24 mouse cellular contexts compared by ENCODE assay signal in genomic region chr12:109856336-109856735, GRCm38 (mm10).
DNase-seq lines count a peak whose midpoint lies in the region; TF ChIP-seq lines count a peak whose summit lies in the region.
"Had no signal": no experiment of that assay in that cellular context is flagged by ENCODE, and none has a peak within 500 bp of the region (broad histone marks: within the 10 kb centered on the region; RNA-seq: fewer than 3 reads in every experiment).

No protein-coding gene starts in this region.

- no peak for TF ChIP-seq POLR2A in liver, adult 2 months (IDR thresholded peaks at IDR 0.05; ENCODE audit: extremely low read depth, insufficient read depth, low read length)

- peak; percentile 43; the same call in 1 of the 2 replicates for TF ChIP-seq CTCF in liver, adult 2 months (IDR thresholded peaks at IDR 0.05; ENCODE audit: low read depth, low read length)

- H3K27me3 ChIP-seq in liver, adult 2 months (ENCODE audit: control insufficient read depth, insufficient read depth, low read length), result no peaks in the 10 kb centered on the region
- H3K27me3 ChIP-seq: embryonic facial prominence, embryonic 13.5 days; forebrain, embryonic 12.5 days; hindbrain, embryonic 15.5 days; limb, embryonic 13.5 days; liver, embryonic 15.5 days; midbrain, embryonic 15.5 days; neural tube, embryonic 13.5 days had no signal

- H3K4me1 ChIP-seq in liver, adult 2 months (ENCODE audit: control insufficient read depth, insufficient read depth, low read length), result peaks cover 2% of the 10 kb centered on the region
- H3K4me1 ChIP-seq: hindbrain, embryonic 15.5 days; limb, embryonic 13.5 days; liver, embryonic 15.5 days; midbrain, embryonic 15.5 days; neural tube, embryonic 13.5 days had no signal

- no peaks in the 10 kb centered on the region for H3K79me2 ChIP-seq in liver, adult 2 months (ENCODE audit: control insufficient read depth, insufficient read depth, low read length)

- DNase-seq in liver, adult 2 months (ENCODE audit: extremely low read depth, low read depth, low spot score), result peak; percentile 98
- DNase-seq in liver (no peak), 3T3-L1 (ENCODE audit: low read depth, low spot score) (peak; percentile 77), MN1 (ENCODE audit: low spot score) (peak; percentile 67)
- peak; percentile 55 for DNase-seq in adrenal gland, adult 8-10 months
- DNase-seq in spleen, postnatal 36 days (ENCODE audit: low spot score in 2 of 2), result no peak
- no peak for DNase-seq in right cerebral cortex, adult 18-20 months
- DNase-seq: cerebellum, adult 11 months; embryo, embryonic 11 days; gastrocnemius, postnatal 36 days; kidney, postnatal 36 days; lung, postnatal 36 days; retina, postnatal 1 day; thymus, adult 2 months; thymus, postnatal 4 days had no signal

- no peak overlapping the region for H3K4me3 ChIP-seq in liver, adult 2 months (ENCODE audit: insufficient read depth, low read depth, low read length)
- H3K4me3 ChIP-seq: embryonic facial prominence, embryonic 13.5 days; erythroblast, embryonic 14.5 days; forebrain, embryonic 12.5 days; hindbrain, embryonic 15.5 days; limb, embryonic 13.5 days; liver, embryonic 15.5 days; midbrain, embryonic 15.5 days; myocyte; neural tube, embryonic 13.5 days had no signal

- peak overlapping the region; percentile 75 for H3K27ac ChIP-seq in liver, adult 2 months (replicated peaks; ENCODE audit: insufficient read depth, low read depth, low read length)
- H3K27ac ChIP-seq: forebrain, embryonic 12.5 days; hindbrain, embryonic 15.5 days; limb, embryonic 13.5 days; liver, embryonic 15.5 days; midbrain, embryonic 15.5 days; neural tube, embryonic 13.5 days had no signal

- no peaks in the 10 kb centered on the region for H3K36me3 ChIP-seq in liver, adult 2 months (ENCODE audit: control insufficient read depth, insufficient read depth, low read length)
- H3K36me3 ChIP-seq: embryonic facial prominence, embryonic 13.5 days; forebrain, embryonic 12.5 days; hindbrain, embryonic 15.5 days; limb, embryonic 13.5 days; liver, embryonic 15.5 days; midbrain, embryonic 15.5 days; neural tube, embryonic 13.5 days had no signal

- H3K9ac ChIP-seq in liver, adult 2 months (ENCODE audit: low read depth, low read length), result peak overlapping the region; percentile 61
- H3K9ac ChIP-seq: embryonic facial prominence, embryonic 13.5 days; forebrain, embryonic 12.5 days; hindbrain, embryonic 15.5 days; limb, embryonic 13.5 days; liver, embryonic 15.5 days; midbrain, embryonic 15.5 days; neural tube, embryonic 13.5 days had no signal

- WGBS in liver, adult 2 months, result 10% methylated on average over 1 of the region's 1 CpGs

Comparison
In these comparisons a context has a peak if more than half of its experiments do, and no peak if none do; other contexts are left out.
1. DNase-seq: peak in liver, adult 2 months (single experiment), 3T3-L1 (single experiment), MN1 (single experiment) and adrenal gland, adult 8-10 months (single experiment); none in liver (single experiment), spleen, postnatal 36 days (0 of 2) and right cerebral cortex, adult 18-20 months (single experiment).